Mouse (Mus musculus) liver, postnatal 0 days (tissue): Measurements from ENCODE around the gene Soga1. TPM values are rescaled to one million over a fixed set of nuclear protein-coding genes. Genes with fewer than 3 reads are reported as not detected.

Source experiments
- ATAC-seq: fragments of 200-750 bp; cut with Nextera tagmentation; 2 replicates; pipeline ENCODE4 v1.8.0; 2017; ENCODE audit warnings: mild to moderate bottlenecking, moderate library complexity
- DNase-seq: peaks from one replicate; pipeline ENCODE4 v3.0.0-alpha.2; 2016
- H3K27ac ChIP-seq: fragments of 300-500 bp; sonication (generic); 2 replicates; pipeline ENCODE4 v1.5.1; 2014; ENCODE audit warnings: antibody characterized with exemption, moderate library complexity, mild to moderate bottlenecking, low read depth
- H3K27me3 ChIP-seq: fragments of 300-500 bp; sonication (generic); 2 replicates; pipeline ENCODE4 v1.6.1; 2014; ENCODE audit warnings: low read length, control low read depth, mixed read lengths; ENCODE audit not compliant: insufficient read depth
- H3K36me3 ChIP-seq: fragments of 300-500 bp; sonication (generic); replicated peaks from 2 replicates; pipeline ENCODE4 v1.6.1; 2014; ENCODE audit warnings: mild to moderate bottlenecking, control low read depth, low read length, moderate library complexity, mixed read lengths; ENCODE audit not compliant: insufficient read depth
- H3K4me1 ChIP-seq: fragments of 300-500 bp; sonication (generic); 2 replicates; pipeline ENCODE4 v1.6.1; 2014; ENCODE audit warnings: antibody characterized with exemption, mild to moderate bottlenecking, control low read depth; ENCODE audit not compliant: insufficient read depth
- H3K4me2 ChIP-seq: fragments of 300-500 bp; sonication (generic); 2 replicates; pipeline ENCODE4 v1.6.1; 2014; ENCODE audit warnings: low read depth, mild to moderate bottlenecking, low read length, moderate library complexity, mixed read lengths
- H3K4me3 ChIP-seq: fragments of 300-500 bp; sonication (generic); 2 replicates; pipeline ENCODE4 v1.5.1; 2014; ENCODE audit warnings: low read depth, low read length
- H3K9ac ChIP-seq: fragments of 300-500 bp; sonication (generic); replicated peaks from 2 replicates; pipeline ENCODE4 v1.6.1; 2014; ENCODE audit warnings: mild to moderate bottlenecking, moderate library complexity
- H3K9me3 ChIP-seq: fragments of 300-500 bp; sonication (generic); 2 replicates; pipeline ENCODE4 v1.6.1; 2016; ENCODE audit warnings: mild to moderate bottlenecking, control low read depth, low read length, mixed read lengths
- CTCF ChIP-seq: sonication (generic); IDR thresholded peaks from 2 replicates; pipeline ENCODE4 v1.5.1; 2016; ENCODE audit warnings: antibody characterized with exemption, low read depth
- EP300 ChIP-seq: IDR thresholded peaks from 2 replicates; pipeline ENCODE4 v1.6.1; 2016; ENCODE audit warnings: antibody characterized with exemption, low read depth, mild to moderate bottlenecking
- WGBS: fragments of 180-500 bp; shearing (Covaris S2); extraction: QIAGEN DNeasy Blood & Tissue Kit; methylation state at CpG from one replicate; pipeline ENCODE4 v1.1.7; 2014; ENCODE audit not compliant: insufficient replicate concordance; 5-methylcytosine and 5-hydroxymethylcytosine counted together
- polyA plus RNA-seq: library from polyadenylated mRNA; unstranded; fragments of >200 nt; fragmentation: Nextera tagmentation; extraction: Ambion mirVana; gene quantifications from 2 replicates; pipeline ENCODE4 v1.2.1, GENCODE M21; 2015

Soga1 gene
- polyA plus RNA-seq, 1 experiment from 2014 or later, result 1.0 TPM

DNA sequence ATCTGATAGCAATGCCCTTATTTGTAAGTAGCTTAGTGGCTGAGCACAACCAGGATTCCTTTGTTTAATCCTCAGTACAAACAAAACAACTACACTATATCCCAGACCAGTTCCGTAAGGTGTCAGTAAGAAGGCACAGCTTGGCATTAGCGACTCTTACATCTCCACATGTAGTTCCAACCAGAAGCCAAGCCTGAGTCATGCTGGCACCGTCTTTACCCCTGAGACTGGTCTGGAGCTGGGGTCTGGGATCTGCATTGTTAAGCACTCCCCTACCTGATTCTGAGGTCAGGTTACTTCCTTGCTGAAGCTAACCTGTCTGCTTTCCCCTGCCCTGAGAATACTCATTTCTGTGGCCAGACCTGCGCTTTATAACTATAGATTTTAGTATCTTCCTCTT is 110.6 kb downstream of the Soga1 start:
- Histone ChIP-seq H3K36me3 (no peaks in the 10 kb centered on the region; the same call in 1 of the 2 replicates), H3K9me3 (no peaks in the 10 kb centered on the region), H3K4me3 (no peak overlapping the region), H3K4me1 (no peaks in the 10 kb centered on the region), H3K27me3 (no peaks in the 10 kb centered on the region), H3K4me2 (no peak overlapping the region), H3K27ac (no peak overlapping the region), H3K9ac (no peak overlapping the region)
- ATAC-seq (no peak), DNase-seq (no peak)
- TF ChIP-seq CTCF, result no peak
- TF ChIP-seq EP300, result no peak
- WGBS, result 82% methylated on average over 4 of the region's 4 CpGs

DNA sequence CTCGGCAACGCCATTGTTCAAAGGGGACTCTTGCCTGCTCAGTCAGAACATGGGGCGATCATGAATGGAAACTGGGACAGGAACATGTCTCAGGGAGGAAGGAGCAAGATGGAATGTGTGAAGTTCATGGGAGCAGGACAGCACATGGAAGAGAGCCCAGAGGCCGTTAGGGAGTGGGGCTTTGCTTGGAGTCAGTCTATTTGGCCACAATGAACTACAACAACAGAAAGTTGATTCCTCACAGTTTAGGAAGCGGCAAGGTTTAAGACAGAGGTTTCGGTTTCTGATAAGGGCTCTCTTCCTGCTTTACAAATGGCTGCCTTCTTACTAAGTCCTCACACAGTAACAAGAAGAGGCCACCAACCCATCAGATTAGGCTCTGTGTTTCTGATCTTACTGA is 111.7 kb downstream of the Soga1 start:
- no peak overlapping the region for H3K4me2 ChIP-seq
- no peak overlapping the region for H3K9ac ChIP-seq
- no peak overlapping the region for H3K27ac ChIP-seq
- no peak overlapping the region for H3K4me3 ChIP-seq
- no peaks in the 10 kb centered on the region for H3K9me3 ChIP-seq
- no peaks in the 10 kb centered on the region for H3K27me3 ChIP-seq
- no peak for DNase-seq
- WGBS, result 68% methylated on average over 6 of the region's 6 CpGs
- peaks cover under 1% of the 10 kb centered on the region; the same call in 1 of the 2 replicates for H3K4me1 ChIP-seq
- no peaks in the 10 kb centered on the region; the same call in 1 of the 2 replicates for H3K36me3 ChIP-seq
- TF ChIP-seq CTCF (no peak), EP300 (no peak)
- no peak for ATAC-seq

Other genes starting within 250 kb of the Soga1 start
- gene Tgif2, start 239.2 kb downstream of the Soga1 start, polyA plus RNA-seq, result 4.9 and 5.1 TPM in 2 replicates
- gene 4930518I15Rik, start 221.3 kb downstream of the Soga1 start, polyA plus RNA-seq, result 1.2 and 1.8 TPM in 2 replicates
- 190 and 216 TPM in 2 replicates for gene Rab5if, start 216.1 kb downstream of the Soga1 start, polyA plus RNA-seq
- 1.8 and 2.4 TPM in 2 replicates for gene Sla2, start 192.1 kb downstream of the Soga1 start, polyA plus RNA-seq
- 10.0 and 11.3 TPM in 2 replicates for gene Ndrg3, start 87.2 kb downstream of the Soga1 start, polyA plus RNA-seq
- 12.4 and 14.0 TPM in 2 replicates for gene Dsn1, start 72.1 kb downstream of the Soga1 start, polyA plus RNA-seq
- gene Tldc2, start 7.8 kb upstream of the Soga1 start, polyA plus RNA-seq, result not detected in 2 replicates
- 16.5 and 17.3 TPM in 2 replicates for gene Samhd1, start 56.0 kb upstream of the Soga1 start, polyA plus RNA-seq
- gene Rbl1, start 125.3 kb upstream of the Soga1 start, polyA plus RNA-seq, result 9.1 and 10.0 TPM in 2 replicates
- 74.2 and 86.1 TPM in 2 replicates for gene Rpn2, start 199.8 kb upstream of the Soga1 start, polyA plus RNA-seq
- gene Mroh8, start 200.3 kb upstream of the Soga1 start, polyA plus RNA-seq, result 0.07 and 0.17 TPM in 2 replicates